Mouse (Mus musculus) testis, postnatal 10 days (tissue): ENCODE results near the gene Lst1.

ENCODE experiments used
- DNase-seq: peaks from one replicate; pipeline ENCODE4 v3.0.0; 2021; ENCODE audit warnings: low spot score

Gene Lst1

GRCm38 (mm10) chr17:35209785-35210535 is 21.7 kb upstream of the Lst1 start:
- no peak for DNase-seq

- no peak for DNase-seq
Measured at GRCm38 (mm10) chr17:35205380-35205769, 17.1 kb upstream of the Lst1 start.

GRCm38 (mm10) chr17:35204494-35205379 is 16.5 kb upstream of the Lst1 start, which contains the start of gene Lta:
Gene Lta (minus strand): TSS chr17:35205351.
- DNase-seq, result no peak

- DNase-seq, result no peak
Measured at GRCm38 (mm10) chr17:35202442-35202841, 14.2 kb upstream of the Lst1 start.

GRCm38 (mm10) chr17:35201787-35202186 is 13.5 kb upstream of the Lst1 start, which contains the start of gene Tnf:
Gene Tnf (minus strand): TSS chr17:35202007.
- peak; percentile 67 for DNase-seq

- DNase-seq, result no peak
Measured at GRCm38 (mm10) chr17:35201128-35201527, 12.9 kb upstream of the Lst1 start.

- peak; percentile 35 for DNase-seq
Measured at GRCm38 (mm10) chr17:35200398-35200797, 12.2 kb upstream of the Lst1 start.

GRCm38 (mm10) chr17:35198946-35199345 is 10.7 kb upstream of the Lst1 start:
- DNase-seq, result peak; percentile 39

GRCm38 (mm10) chr17:35198029-35198428 is 9.8 kb upstream of the Lst1 start:
- no peak for DNase-seq

- no peak for DNase-seq
Measured at GRCm38 (mm10) chr17:35197126-35197525, 8.9 kb upstream of the Lst1 start.

GRCm38 (mm10) chr17:35196321-35196641 is 8.0 kb upstream of the Lst1 start:
- DNase-seq, result no peak

GRCm38 (mm10) chr17:35195631-35196320 is 7.5 kb upstream of the Lst1 start:
- DNase-seq, result peak; percentile 93

GRCm38 (mm10) chr17:35194844-35195630 is 6.8 kb upstream of the Lst1 start:
- DNase-seq, result no peak

GRCm38 (mm10) chr17:35193881-35194843 is 5.9 kb upstream of the Lst1 start, which contains the start of gene Ltb:
Gene Ltb (plus strand): TSS chr17:35194439.
- no peak for DNase-seq

GRCm38 (mm10) chr17:35192924-35193323 is 4.7 kb upstream of the Lst1 start:
- DNase-seq, result no peak

- no peak for DNase-seq
Measured at GRCm38 (mm10) chr17:35191723-35192122, 3.5 kb upstream of the Lst1 start.

- DNase-seq, result no peak
Measured at GRCm38 (mm10) chr17:35190096-35190495, 1.9 kb upstream of the Lst1 start.

GRCm38 (mm10) chr17:35189186-35189585 is 947 bp upstream of the Lst1 start:
- DNase-seq, result no peak

GRCm38 (mm10) chr17:35187345-35187744 is 894 bp downstream of the Lst1 start:
- no peak for DNase-seq

- no peak for DNase-seq
Measured at GRCm38 (mm10) chr17:35186681-35187080, 1.6 kb downstream of the Lst1 start.
